Mouse (Mus musculus): Measurements from ENCODE around the gene Tbc1d5. TPM values are rescaled to one million over a fixed set of nuclear protein-coding genes. Genes with fewer than 3 reads are reported as not detected.

Tbc1d5 gene
- polyA plus RNA-seq, 2 experiments: 10.5 to 10.8 TPM

DNA sequence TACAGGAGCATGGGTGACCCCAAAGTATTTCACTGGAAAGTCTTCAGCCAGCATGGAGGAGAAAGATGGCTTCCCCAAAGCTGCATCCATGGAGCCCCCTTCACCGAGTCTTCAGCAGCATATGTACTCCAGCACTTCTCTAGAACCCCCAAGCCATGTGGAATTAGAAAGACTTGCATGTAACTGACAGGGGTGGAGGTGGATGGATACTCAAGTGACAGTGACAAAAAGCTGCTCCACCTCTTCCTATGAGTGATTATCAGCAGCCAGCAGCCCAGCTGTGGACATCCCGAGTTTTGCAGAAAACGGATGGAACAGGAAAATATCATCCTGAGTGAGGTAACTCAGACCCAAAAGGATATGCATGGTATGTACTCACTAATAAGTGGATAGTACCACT lies 311.9 kb downstream of the Tbc1d5 start:
- no peaks in the 10 kb centered on the region for H3K4me1 ChIP-seq (ENCODE audit: control insufficient read depth, insufficient read depth, low read length)
- no peaks in the 10 kb centered on the region for H3K36me3 ChIP-seq (ENCODE audit: control insufficient read depth, insufficient read depth, low read length)
- H3K4me3 ChIP-seq (replicated peaks; ENCODE audit: low read length): no peak overlapping the region
- TF ChIP-seq POLR2A (IDR thresholded peaks at IDR 0.05; ENCODE audit: borderline replicate concordance, extremely low read depth, insufficient read depth, insufficient read length): no peak
- no peaks in the 10 kb centered on the region for H3K9me3 ChIP-seq (ENCODE audit: control insufficient read depth, low read length)
- no peak for ATAC-seq (ENCODE audit: low FRiP score, low read depth)
- WGBS: 91% methylated on average over 3 of the region's 3 CpGs
- no peaks in the 10 kb centered on the region for H3K27me3 ChIP-seq (ENCODE audit: control insufficient read depth, insufficient read depth, low read length)
- H3K4me2 ChIP-seq (replicated peaks; ENCODE audit: low read depth, low read length, severe bottlenecking): no peak overlapping the region
- no peak overlapping the region for H3K9ac ChIP-seq (ENCODE audit: low read depth, low read length, severe bottlenecking)
- no peak overlapping the region for H3K27ac ChIP-seq (replicated peaks; ENCODE audit: low read depth, low read length)
- no peak for DNase-seq (ENCODE audit: low spot score)

DNA sequence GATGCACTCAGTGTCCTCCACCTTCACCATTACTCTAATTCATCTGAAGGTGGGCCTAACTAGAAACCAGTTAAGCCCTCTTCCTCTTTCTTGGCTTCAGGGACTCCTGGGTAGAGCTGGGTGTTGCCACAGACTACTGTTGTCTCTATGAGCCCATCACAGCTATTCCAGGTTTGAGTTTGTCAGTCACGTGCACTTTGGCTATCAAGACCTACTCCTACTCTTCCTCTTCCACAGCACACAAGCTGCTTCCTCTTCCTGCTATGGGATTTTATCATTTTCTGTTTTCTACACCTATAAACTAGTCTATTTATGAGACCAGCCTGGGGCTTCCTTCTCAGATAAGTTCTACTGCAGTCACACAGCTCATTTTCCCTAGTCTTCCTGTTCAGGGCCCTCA lies 314.4 kb downstream of the Tbc1d5 start:
- H3K36me3 ChIP-seq (ENCODE audit: control insufficient read depth, insufficient read depth, low read length): no peaks in the 10 kb centered on the region
- no peaks in the 10 kb centered on the region for H3K9me3 ChIP-seq (ENCODE audit: control insufficient read depth, low read length)
- WGBS: 83% methylated on average over 1 of the region's 1 CpGs
- ATAC-seq (ENCODE audit: low FRiP score, low read depth): no peak
- no peak overlapping the region for H3K27ac ChIP-seq (replicated peaks; ENCODE audit: low read depth, low read length)
- no peak for DNase-seq (ENCODE audit: low spot score)
- no peak overlapping the region for H3K4me3 ChIP-seq (replicated peaks; ENCODE audit: low read length)
- H3K27me3 ChIP-seq (ENCODE audit: control insufficient read depth, insufficient read depth, low read length): no peaks in the 10 kb centered on the region
- no peak overlapping the region for H3K4me2 ChIP-seq (replicated peaks; ENCODE audit: low read depth, low read length, severe bottlenecking)
- H3K4me1 ChIP-seq (ENCODE audit: control insufficient read depth, insufficient read depth, low read length): no peaks in the 10 kb centered on the region
- TF ChIP-seq POLR2A (IDR thresholded peaks at IDR 0.05; ENCODE audit: borderline replicate concordance, extremely low read depth, insufficient read depth, insufficient read length): no peak
- H3K9ac ChIP-seq (ENCODE audit: low read depth, low read length, severe bottlenecking): no peak overlapping the region

DNA sequence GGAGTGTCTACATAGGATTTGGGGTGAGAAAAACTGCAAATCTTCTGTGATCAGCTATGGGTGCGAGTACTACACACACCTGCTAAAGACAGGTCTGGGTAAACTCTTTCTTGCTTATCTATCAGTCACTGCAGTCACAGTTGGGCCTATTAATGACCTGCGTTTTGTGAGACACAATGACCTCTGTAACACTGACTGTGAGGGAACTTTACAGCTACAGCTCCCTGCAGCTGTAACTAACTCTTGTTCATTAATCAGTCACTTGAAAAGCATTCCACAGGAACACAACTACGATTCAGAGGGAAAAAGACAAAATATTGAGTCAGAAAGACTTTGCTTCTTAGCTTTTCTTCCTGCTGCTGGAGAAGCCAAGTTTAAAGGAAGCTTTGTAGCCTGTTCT lies 325.9 kb downstream of the Tbc1d5 start:
- Histone ChIP-seq H3K4me3 (replicated peaks; ENCODE audit: low read length) (no peak overlapping the region), H3K27me3 (ENCODE audit: control insufficient read depth, insufficient read depth, low read length) (no peaks in the 10 kb centered on the region), H3K27ac (replicated peaks; ENCODE audit: low read depth, low read length) (no peak overlapping the region), H3K9me3 (ENCODE audit: control insufficient read depth, low read length) (no peaks in the 10 kb centered on the region), H3K4me1 (ENCODE audit: control insufficient read depth, insufficient read depth, low read length) (no peaks in the 10 kb centered on the region), H3K36me3 (ENCODE audit: control insufficient read depth, insufficient read depth, low read length) (no peaks in the 10 kb centered on the region), H3K9ac (ENCODE audit: low read depth, low read length, severe bottlenecking) (no peak overlapping the region), H3K4me2 (replicated peaks; ENCODE audit: low read depth, low read length, severe bottlenecking) (no peak overlapping the region)
- 12% methylated on average over 3 of the region's 3 CpGs for WGBS
- no peak for ATAC-seq (ENCODE audit: low FRiP score, low read depth)
- no peak for DNase-seq (ENCODE audit: low spot score)
- no peak for TF ChIP-seq POLR2A (IDR thresholded peaks at IDR 0.05; ENCODE audit: borderline replicate concordance, extremely low read depth, insufficient read depth, insufficient read length)

DNA sequence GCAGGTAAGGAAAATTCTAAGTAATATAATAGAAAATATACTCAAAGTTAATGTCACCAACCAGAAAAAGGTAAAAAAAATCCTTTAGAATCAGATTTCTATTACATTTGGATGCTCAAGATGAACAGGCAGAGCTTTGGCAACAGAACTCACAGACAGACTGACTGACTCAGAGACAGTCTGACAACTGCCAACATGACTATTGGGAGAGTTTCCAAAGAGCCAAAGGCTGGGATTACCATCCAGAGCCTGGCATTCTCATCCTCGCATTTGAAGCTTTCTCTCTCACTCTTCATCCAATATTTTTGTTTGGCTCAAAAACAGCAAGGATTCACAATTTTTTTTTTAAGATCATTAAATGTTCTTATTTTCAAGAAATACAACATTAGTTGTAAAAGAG lies 327.8 kb downstream of the Tbc1d5 start:
- Histone ChIP-seq H3K27ac (replicated peaks; ENCODE audit: low read depth, low read length) (no peak overlapping the region), H3K9me3 (ENCODE audit: control insufficient read depth, low read length) (no peaks in the 10 kb centered on the region), H3K4me2 (replicated peaks; ENCODE audit: low read depth, low read length, severe bottlenecking) (no peak overlapping the region), H3K4me3 (replicated peaks; ENCODE audit: low read length) (no peak overlapping the region), H3K27me3 (ENCODE audit: control insufficient read depth, insufficient read depth, low read length) (no peaks in the 10 kb centered on the region), H3K9ac (ENCODE audit: low read depth, low read length, severe bottlenecking) (no peak overlapping the region), H3K4me1 (ENCODE audit: control insufficient read depth, insufficient read depth, low read length) (no peaks in the 10 kb centered on the region), H3K36me3 (ENCODE audit: control insufficient read depth, insufficient read depth, low read length) (no peaks in the 10 kb centered on the region)
- ATAC-seq (ENCODE audit: low FRiP score, low read depth): no peak
- no peak for TF ChIP-seq POLR2A (IDR thresholded peaks at IDR 0.05; ENCODE audit: borderline replicate concordance, extremely low read depth, insufficient read depth, insufficient read length)
- no peak for DNase-seq (ENCODE audit: low spot score)
- 98% methylated on average over 1 of the region's 1 CpGs for WGBS

DNA sequence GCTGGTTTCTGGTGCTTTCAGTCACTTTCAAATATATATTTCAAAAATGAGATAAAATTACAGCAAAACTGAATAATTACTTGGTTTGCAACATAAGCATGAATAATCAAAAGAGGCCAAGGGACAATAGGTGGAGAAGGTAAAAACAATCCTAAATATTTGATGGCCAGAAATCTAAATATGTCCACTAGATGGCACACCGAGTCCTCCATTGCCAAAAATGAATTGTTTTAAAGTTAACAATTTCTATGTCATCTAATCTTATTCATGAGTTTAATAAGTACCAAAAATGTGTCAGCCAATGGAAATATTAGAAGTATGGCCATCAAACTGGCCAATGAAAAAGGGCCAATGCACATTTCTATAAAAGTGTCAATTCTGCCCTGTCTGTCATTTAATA lies 365.1 kb downstream of the Tbc1d5 start:
- ATAC-seq (ENCODE audit: low FRiP score, low read depth) (no peak), DNase-seq (ENCODE audit: low spot score) (no peak)
- no peak for TF ChIP-seq POLR2A (IDR thresholded peaks at IDR 0.05; ENCODE audit: borderline replicate concordance, extremely low read depth, insufficient read depth, insufficient read length)
- 52% methylated on average over 1 of the region's 1 CpGs for WGBS
- Histone ChIP-seq H3K4me3 (replicated peaks; ENCODE audit: low read length) (no peak overlapping the region), H3K9ac (ENCODE audit: low read depth, low read length, severe bottlenecking) (no peak overlapping the region), H3K27me3 (ENCODE audit: control insufficient read depth, insufficient read depth, low read length) (no peaks in the 10 kb centered on the region), H3K4me1 (ENCODE audit: control insufficient read depth, insufficient read depth, low read length) (no peaks in the 10 kb centered on the region), H3K4me2 (replicated peaks; ENCODE audit: low read depth, low read length, severe bottlenecking) (no peak overlapping the region), H3K36me3 (ENCODE audit: control insufficient read depth, insufficient read depth, low read length) (no peaks in the 10 kb centered on the region), H3K9me3 (ENCODE audit: control insufficient read depth, low read length) (no peaks in the 10 kb centered on the region), H3K27ac (replicated peaks; ENCODE audit: low read depth, low read length) (no peak overlapping the region)

DNA sequence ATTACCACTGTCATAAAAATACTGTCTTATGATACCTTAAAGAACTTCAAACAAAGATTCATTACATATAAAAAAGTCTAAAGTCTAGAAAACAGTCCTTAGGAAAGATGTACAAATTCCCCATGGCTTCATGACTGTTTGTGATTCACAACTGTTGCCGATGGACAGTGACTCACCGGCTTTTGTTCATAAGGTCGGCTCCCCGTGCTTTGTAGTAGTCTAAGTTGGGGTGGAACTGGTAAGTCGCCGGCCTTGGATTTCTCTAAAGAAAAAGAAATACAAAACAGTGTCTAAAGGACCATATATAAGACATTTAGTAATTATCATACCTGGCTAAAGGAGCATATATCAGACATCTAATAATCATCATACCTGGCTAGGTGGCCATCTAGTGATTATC lies 365.6 kb downstream of the Tbc1d5 start:
- no peaks in the 10 kb centered on the region for H3K27me3 ChIP-seq (ENCODE audit: control insufficient read depth, insufficient read depth, low read length)
- WGBS: 91% methylated on average over 6 of the region's 6 CpGs
- H3K4me3 ChIP-seq (replicated peaks; ENCODE audit: low read length): no peak overlapping the region
- ATAC-seq (ENCODE audit: low FRiP score, low read depth) (no peak), DNase-seq (ENCODE audit: low spot score) (no peak)
- no peak overlapping the region for H3K9ac ChIP-seq (ENCODE audit: low read depth, low read length, severe bottlenecking)
- no peaks in the 10 kb centered on the region for H3K4me1 ChIP-seq (ENCODE audit: control insufficient read depth, insufficient read depth, low read length)
- no peaks in the 10 kb centered on the region for H3K9me3 ChIP-seq (ENCODE audit: control insufficient read depth, low read length)
- H3K36me3 ChIP-seq (ENCODE audit: control insufficient read depth, insufficient read depth, low read length): no peaks in the 10 kb centered on the region
- TF ChIP-seq POLR2A (IDR thresholded peaks at IDR 0.05; ENCODE audit: borderline replicate concordance, extremely low read depth, insufficient read depth, insufficient read length): no peak
- no peak overlapping the region for H3K27ac ChIP-seq (replicated peaks; ENCODE audit: low read depth, low read length)
- no peak overlapping the region for H3K4me2 ChIP-seq (replicated peaks; ENCODE audit: low read depth, low read length, severe bottlenecking)

All from limb, embryonic 14.5 days (tissue).